Mouse (Mus musculus) ES-Bruce4 (cell line): ENCODE data around the gene Arf4. TPM values are rescaled to one million over a fixed set of nuclear protein-coding genes. Genes with fewer than 3 reads are reported as not detected.
"Not testable (repeated sequence)": the region's sequence is repeated elsewhere in the genome, so short reads cannot be mapped to it uniquely, and the experiment has no call there.

Experiments
- H3K27ac ChIP-seq: 2 replicates; pipeline ENCODE4 v1.5.1; 2012; ENCODE audit warnings: low read length, inconsistent platforms; ENCODE audit not compliant: insufficient read depth
- H3K27me3 ChIP-seq: 2 replicates; pipeline ENCODE4 v1.6.1; 2012; ENCODE audit warnings: mild to moderate bottlenecking, low read length, inconsistent platforms; ENCODE audit not compliant: control insufficient read depth, poor library complexity, insufficient read depth, severe bottlenecking
- H3K36me3 ChIP-seq: 2 replicates; pipeline ENCODE4 v1.6.1; 2012; ENCODE audit warnings: inconsistent platforms, mild to moderate bottlenecking, low read length, moderate library complexity; ENCODE audit not compliant: control insufficient read depth, poor library complexity, insufficient read depth, severe bottlenecking
- H3K4me1 ChIP-seq: one replicate; pipeline ENCODE4 v1.8.1; 2011; ENCODE audit warnings: low read length; ENCODE audit not compliant: control insufficient read depth, insufficient read depth
- H3K4me3 ChIP-seq: 2 replicates; pipeline ENCODE4 v1.5.1; 2011; ENCODE audit warnings: low read depth, mild to moderate bottlenecking, low read length
- H3K9ac ChIP-seq: 2 replicates; pipeline ENCODE4 v1.6.1; 2012; ENCODE audit warnings: low read depth, mild to moderate bottlenecking, inconsistent platforms; ENCODE audit not compliant: poor library complexity, severe bottlenecking
- H3K9me3 ChIP-seq: replicated peaks from 2 replicates; pipeline ENCODE4 v1.6.1; 2012; ENCODE audit warnings: mild to moderate bottlenecking, low read length, inconsistent platforms; ENCODE audit not compliant: control insufficient read depth, poor library complexity, insufficient read depth, severe bottlenecking
- CTCF ChIP-seq: IDR thresholded peaks from one replicate; pipeline ENCODE4 v1.8.1; 2011; ENCODE audit warnings: low read depth, low read length
- EP300 ChIP-seq: IDR thresholded peaks from 2 replicates; pipeline ENCODE4 v1.6.1; 2011; ENCODE audit warnings: low read depth, low read length; ENCODE audit not compliant: insufficient read depth
- POLR2A ChIP-seq: IDR thresholded peaks from one replicate; pipeline ENCODE4 v1.8.1; 2011; ENCODE audit warnings: low read length; ENCODE audit not compliant: insufficient read depth
- polyA plus RNA-seq: library from polyadenylated mRNA; stranded (reverse); fragments of >200 nt; gene quantifications from 2 replicates; pipeline ENCODE4 v1.2.4, GENCODE M21; 2011; ENCODE audit warnings: low read depth; ENCODE audit not compliant: missing spikeins, insufficient read depth, insufficient read length

The Arf4 gene
- polyA plus RNA-seq, 1 experiment: 281 TPM

DNA sequence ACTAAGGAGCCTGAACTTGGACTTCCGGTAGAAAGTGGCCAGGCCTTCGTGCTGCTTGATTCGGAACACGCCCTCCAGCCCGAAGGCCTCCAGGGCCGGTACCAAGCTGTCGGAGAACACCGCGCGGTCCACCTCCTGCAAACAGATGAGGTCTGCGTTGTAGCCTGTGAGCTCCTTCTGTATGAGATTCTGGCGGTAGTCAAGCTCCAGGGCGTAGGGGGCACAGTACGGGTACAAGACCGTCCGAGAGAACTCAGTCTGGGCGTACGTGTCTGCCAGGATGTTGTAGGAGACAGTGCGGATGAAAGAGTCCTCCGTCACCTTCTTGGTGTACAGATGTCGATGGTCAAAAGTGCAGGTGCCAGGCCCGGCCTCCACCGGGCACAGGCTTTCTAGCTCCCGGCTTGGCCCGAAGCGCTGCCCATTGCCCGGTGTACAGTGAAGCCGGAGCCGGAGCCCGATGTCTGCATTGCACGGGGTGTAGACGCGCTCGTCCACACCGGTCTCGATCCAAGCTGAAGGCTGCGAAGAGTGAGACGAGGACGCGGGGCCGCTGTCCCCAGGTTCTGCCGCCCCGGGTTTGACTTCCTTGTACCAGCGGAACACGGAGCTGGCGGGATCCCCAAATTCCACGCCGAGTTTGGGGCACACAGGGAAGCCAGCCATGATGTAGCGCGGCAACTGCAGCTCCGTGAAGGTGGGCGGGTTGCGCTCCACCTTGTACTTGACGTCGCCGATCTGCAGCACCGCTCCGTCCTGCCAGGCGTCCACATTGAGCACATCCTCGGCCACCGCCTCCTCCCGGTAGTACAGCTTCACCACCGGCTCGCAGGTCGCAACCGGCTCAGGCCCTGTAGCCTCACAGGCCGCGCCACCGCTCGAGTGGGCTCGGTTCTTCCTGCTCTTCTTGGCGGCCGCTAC lies 30.8 kb downstream of the Arf4 start:
- no peaks in the 10 kb centered on the region for H3K27me3 ChIP-seq
- H3K27ac ChIP-seq: no peak overlapping the region

DNA sequence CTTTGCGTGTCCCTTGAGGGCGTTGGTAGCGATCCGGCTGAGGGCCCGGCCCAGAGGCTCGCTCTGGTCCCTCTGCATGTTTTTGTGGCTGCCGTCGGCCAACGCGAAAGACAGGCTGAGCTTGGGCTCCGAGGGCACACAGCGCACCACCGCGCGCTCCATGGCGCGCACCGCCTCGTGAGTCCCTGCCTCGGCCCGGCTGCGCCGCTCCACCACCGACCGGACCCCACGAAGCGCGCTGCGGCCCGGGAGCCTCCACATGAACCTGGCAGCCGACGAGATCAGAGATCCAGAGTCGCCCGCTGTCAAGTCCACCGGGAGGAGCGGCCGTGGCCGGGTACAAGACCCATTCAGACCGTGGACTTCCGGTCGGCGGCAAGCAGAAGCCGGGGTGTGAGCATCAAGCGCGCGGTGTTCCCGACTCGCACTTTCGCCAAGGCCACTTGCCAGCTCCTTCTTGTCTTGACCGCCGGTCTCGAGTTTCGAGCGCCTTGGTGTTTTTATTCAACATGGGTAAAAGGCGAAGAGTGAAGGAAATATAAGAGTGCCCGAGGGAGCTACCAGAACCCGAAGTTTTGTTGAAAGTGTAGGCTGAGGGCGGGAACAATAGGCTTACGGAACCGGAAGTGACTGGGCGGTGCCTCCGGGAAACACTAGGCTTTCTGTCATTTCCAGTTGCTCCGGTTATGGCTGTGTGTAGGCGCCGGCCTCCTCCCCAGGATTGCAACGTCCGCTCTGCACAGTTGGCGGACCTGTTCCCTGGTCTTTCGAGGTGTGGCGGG lies 31.6 kb downstream of the Arf4 start, which contains the start of gene Pde12:
Pde12 (minus strand) TSS at position 592 of the 782 bp plus-strand sequence.
- Histone ChIP-seq H3K9me3 (no peaks in the 10 kb centered on the region), H3K27me3 (no peaks in the 10 kb centered on the region), H3K36me3 (peaks cover 20% of the 10 kb centered on the region), H3K4me1 (no peaks in the 10 kb centered on the region), H3K9ac (peak within 1 kb of the TSS; percentile 80), H3K4me3 (peak within 1 kb of the TSS; percentile 75), H3K27ac (peak within 1 kb of the TSS; percentile 55)
- TF ChIP-seq EP300 (no peak), POLR2A (peak; percentile 26)

More for the DNA sequence above, 30.8 kb downstream of the Arf4 start:
- H3K4me3 ChIP-seq: peak overlapping the region; percentile 75
- peak overlapping the region; percentile 80 for H3K9ac ChIP-seq
- H3K4me1 ChIP-seq: no peaks in the 10 kb centered on the region
- H3K36me3 ChIP-seq: peaks cover 24% of the 10 kb centered on the region
- no peak for TF ChIP-seq EP300
- TF ChIP-seq CTCF: no peak
- no peak for TF ChIP-seq POLR2A
- no peaks in the 10 kb centered on the region for H3K9me3 ChIP-seq

DNA sequence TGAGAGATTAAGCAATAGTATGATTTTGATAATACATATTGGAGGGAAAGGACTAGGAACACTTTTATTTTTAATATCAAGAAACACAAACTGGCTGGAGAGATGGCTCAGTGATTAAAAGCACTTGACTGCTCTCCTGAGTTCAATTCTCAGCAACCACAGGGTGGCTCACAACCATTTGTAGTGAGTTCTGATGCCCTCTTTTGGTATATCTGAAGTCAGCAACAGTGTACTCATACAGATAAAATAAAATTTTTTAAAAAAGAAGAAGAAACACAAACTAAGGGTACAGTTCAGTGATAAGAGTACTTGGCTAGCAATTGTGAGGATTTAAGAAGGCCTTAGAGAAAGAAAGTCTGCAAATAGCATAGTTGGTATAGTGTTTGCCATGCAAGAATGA lies 33.1 kb downstream of the Arf4 start:
- H3K27me3 ChIP-seq: no peaks in the 10 kb centered on the region
- H3K4me3 ChIP-seq: no peak overlapping the region
- H3K27ac ChIP-seq: no peak overlapping the region

DNA sequence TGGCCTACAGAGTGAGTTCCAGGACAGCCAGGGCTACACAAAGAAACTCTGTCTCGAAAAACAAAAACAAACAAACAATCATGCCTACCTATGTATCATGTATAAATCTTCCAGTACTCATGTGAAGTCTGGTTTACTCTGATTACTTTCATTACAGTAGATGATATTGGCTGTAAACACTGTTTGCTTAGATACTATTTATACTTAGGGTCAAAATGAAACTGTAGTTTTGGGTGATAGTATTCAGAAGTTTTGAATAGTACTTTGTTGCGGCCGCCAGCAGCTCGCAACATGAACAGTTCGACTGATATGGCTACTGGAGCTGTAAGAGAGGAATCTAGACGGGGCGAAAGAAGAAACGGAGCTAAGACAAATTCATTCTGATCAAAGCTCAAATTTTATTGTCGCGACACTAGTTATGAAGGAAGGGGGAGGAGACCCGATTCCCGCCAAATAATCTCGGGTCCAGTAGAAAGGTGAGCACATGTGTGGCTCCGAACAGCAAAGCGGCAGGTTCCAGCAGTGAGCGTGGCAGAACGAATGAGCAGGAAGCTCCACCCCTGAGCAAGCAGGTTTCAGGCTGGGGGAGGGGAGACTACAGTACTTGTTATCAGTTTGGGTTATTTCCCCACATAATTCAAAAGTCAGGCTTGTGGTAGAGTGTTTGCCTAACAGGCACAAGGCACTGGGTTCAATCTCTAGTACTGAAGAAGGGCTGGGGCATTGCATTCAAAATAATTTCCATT lies 34.2 kb downstream of the Arf4 start:
- H3K9ac ChIP-seq, H3K27ac ChIP-seq, H3K36me3 ChIP-seq, H3K4me1 ChIP-seq, H3K4me3 ChIP-seq, H3K27me3 ChIP-seq, H3K9me3 ChIP-seq: not testable (repeated sequence)

More for the DNA sequence above, 33.1 kb downstream of the Arf4 start:
- Histone ChIP-seq H3K36me3 (peaks cover 6% of the 10 kb centered on the region), H3K9ac (no peak overlapping the region), H3K4me1 (peaks cover under 1% of the 10 kb centered on the region), H3K9me3 (no peaks in the 10 kb centered on the region)
- TF ChIP-seq CTCF (no peak), EP300 (no peak), POLR2A (no peak)

DNA sequence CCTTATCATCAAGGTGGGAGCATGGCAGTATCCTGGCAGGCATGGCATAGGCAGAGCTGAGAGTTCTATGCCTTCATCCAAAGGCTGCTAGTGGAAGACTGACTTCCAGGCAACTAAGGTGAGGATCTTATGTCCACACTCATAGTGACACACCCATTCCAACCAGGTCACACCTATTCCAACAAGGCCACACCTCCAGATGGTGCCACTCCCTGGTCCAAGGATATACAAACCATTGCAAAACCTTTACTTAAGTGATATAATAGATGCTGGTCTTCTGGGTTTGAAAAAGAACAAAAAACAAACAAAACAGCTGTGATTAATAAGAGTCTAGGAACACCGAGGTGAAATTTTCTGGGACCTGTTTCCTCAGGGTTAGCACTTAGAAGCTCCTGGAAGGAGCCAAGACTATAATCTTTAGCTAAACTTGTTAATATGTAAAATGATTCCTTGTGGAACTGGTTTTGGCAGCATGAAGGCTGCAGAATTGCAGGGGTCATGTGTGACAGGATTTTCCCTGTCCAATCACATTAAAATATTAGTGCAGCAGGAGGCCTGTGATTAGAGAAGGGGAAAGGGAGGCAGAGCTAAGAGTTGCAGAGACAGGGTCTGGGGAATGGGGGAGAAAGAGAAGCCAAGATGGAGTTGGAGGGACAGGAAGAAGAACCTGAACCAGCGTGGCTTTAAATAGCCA lies 36.7 kb downstream of the Arf4 start:
- not testable (repeated sequence) for H3K36me3 ChIP-seq, H3K27me3 ChIP-seq, H3K4me1 ChIP-seq, H3K9ac ChIP-seq, H3K9me3 ChIP-seq, H3K4me3 ChIP-seq, H3K27ac ChIP-seq

DNA sequence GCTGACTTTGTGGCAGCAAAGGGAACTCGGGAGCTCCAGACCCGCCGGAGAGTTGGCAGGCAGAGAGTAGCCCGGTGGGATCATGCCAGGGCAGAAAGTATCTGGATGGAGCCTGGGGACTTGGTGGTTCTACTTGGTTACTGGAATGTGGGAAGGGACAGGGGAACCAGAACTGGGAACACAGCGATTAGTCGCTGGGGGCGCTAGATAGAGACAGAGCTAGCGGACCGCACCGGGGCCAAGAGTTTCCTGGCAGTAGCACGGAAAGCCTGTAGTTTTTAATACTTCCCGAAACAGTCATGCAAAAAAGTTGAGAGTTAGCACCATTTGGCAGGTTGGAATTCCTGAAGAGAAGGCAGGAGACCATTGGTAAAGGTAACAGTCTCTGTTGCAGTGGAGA lies 37.5 kb downstream of the Arf4 start:
- Histone ChIP-seq H3K36me3 (no peaks in the 10 kb centered on the region), H3K4me3 (no peak overlapping the region), H3K4me1 (peaks cover 2% of the 10 kb centered on the region), H3K9me3 (no peaks in the 10 kb centered on the region), H3K27ac (no peak overlapping the region), H3K27me3 (no peaks in the 10 kb centered on the region), H3K9ac (no peak overlapping the region)
- TF ChIP-seq CTCF (peak; percentile 57), EP300 (no peak)
